Mouse (Mus musculus): ENCODE measurements around the gene Il1rapl2. TPM values are rescaled to one million over a fixed set of nuclear protein-coding genes. Genes with fewer than 3 reads are reported as not detected.

Il1rapl2 gene
- not detected for total RNA-seq (2021)
- long read RNA-seq, experiment 1: 0 reads
- long read RNA-seq, experiment 2: 0 reads

- peak in 1 of 2 experiments; percentile 3 for DNase-seq
- intact Hi-C loops (cut with DNase I): no loop called here
Measured at GRCm38 (mm10) chrX:137570321-137571195, at the start of gene Il1rapl2. Gene Il1rapl2 (plus strand): TSS chrX:137570608.

- intact Hi-C loops (cut with DNase I): no loop called here
- DNase-seq: no peak
Measured at GRCm38 (mm10) chrX:137548348-137548747, 22.1 kb upstream of the Il1rapl2 start.

- no peak for DNase-seq
- intact Hi-C loops (cut with DNase I): no loop called here
Measured at GRCm38 (mm10) chrX:137569472-137570188, 778 bp upstream of the Il1rapl2 start.

- DNase-seq: no peak
- intact Hi-C loops (cut with DNase I): no loop called here
Measured at GRCm38 (mm10) chrX:137582656-137583055, 12.2 kb downstream of the Il1rapl2 start.

GRCm38 (mm10) chrX:137620697-137621096, 50.3 kb downstream of the Il1rapl2 start:
- peak in 1 of 2 experiments; percentile 1 for DNase-seq
- intact Hi-C loops (cut with DNase I): no loop called here

- intact Hi-C loops (cut with DNase I): loop anchor here (2.0 kb wide), 1 partner anchor 504 kb away; no protein-coding TSS in a partner anchor
- DNase-seq: peak; percentile 1 to 4
Measured at GRCm38 (mm10) chrX:137667011-137667410, 96.6 kb downstream of the Il1rapl2 start.

- no peak for DNase-seq
- intact Hi-C loops (cut with DNase I): no loop called here
Measured at GRCm38 (mm10) chrX:137687974-137688373, 117.6 kb downstream of the Il1rapl2 start.

- intact Hi-C loops (cut with DNase I): no loop called here
- DNase-seq: no peak
Measured at GRCm38 (mm10) chrX:137700006-137700405, 129.6 kb downstream of the Il1rapl2 start.

GRCm38 (mm10) chrX:137755537-137755936, 185.1 kb downstream of the Il1rapl2 start:
- no peak for DNase-seq
- intact Hi-C loops (cut with DNase I): no loop called here

- intact Hi-C loops (cut with DNase I): no loop called here
Measured at GRCm38 (mm10) chrX:137805484-137806200, 235.2 kb downstream of the Il1rapl2 start.

GRCm38 (mm10) chrX:137806231-137807114, 236.1 kb downstream of the Il1rapl2 start:
- intact Hi-C loops (cut with DNase I): no loop called here
- DNase-seq: no peak

More at GRCm38 (mm10) chrX:137805484-137806200, 235.2 kb downstream of the Il1rapl2 start:
- no peak for DNase-seq

- intact Hi-C loops (cut with DNase I): no loop called here
- no peak for DNase-seq
Measured at GRCm38 (mm10) chrX:137809526-137809925, 239.1 kb downstream of the Il1rapl2 start.

- no peak for DNase-seq
- intact Hi-C loops (cut with DNase I): no loop called here
Measured at GRCm38 (mm10) chrX:137812151-137812550, 241.7 kb downstream of the Il1rapl2 start.

- DNase-seq: no peak
Measured at GRCm38 (mm10) chrX:137848936-137849335, 278.5 kb downstream of the Il1rapl2 start.

GRCm38 (mm10) chrX:137923490-137923889, 353.1 kb downstream of the Il1rapl2 start:
- DNase-seq: no peak
- intact Hi-C loops (cut with DNase I): no loop called here

More at GRCm38 (mm10) chrX:137848936-137849335, 278.5 kb downstream of the Il1rapl2 start:
- intact Hi-C loops (cut with DNase I): no loop called here

GRCm38 (mm10) chrX:137926835-137927234, 356.4 kb downstream of the Il1rapl2 start:
- no peak for DNase-seq
- intact Hi-C loops (cut with DNase I): no loop called here

- intact Hi-C loops (cut with DNase I): no loop called here
- no peak for DNase-seq
Measured at GRCm38 (mm10) chrX:137947741-137948140, 377.3 kb downstream of the Il1rapl2 start.

GRCm38 (mm10) chrX:137971306-137971705, 400.9 kb downstream of the Il1rapl2 start:
- intact Hi-C loops (cut with DNase I): no loop called here
- no peak for DNase-seq

GRCm38 (mm10) chrX:138043113-138043512, 472.7 kb downstream of the Il1rapl2 start:
- intact Hi-C loops (cut with DNase I): no loop called here
- no peak for DNase-seq

- intact Hi-C loops (cut with DNase I): no loop called here
- DNase-seq: no peak
Measured at GRCm38 (mm10) chrX:138103954-138104353, 533.5 kb downstream of the Il1rapl2 start.
